11 mouse cellular contexts compared by ENCODE assay signal in genomic region chr4:140203696-140204272, GRCm38 (mm10). TPM values are rescaled to one million over a fixed set of nuclear protein-coding genes. Genes with fewer than 3 reads are reported as not detected.
DNase-seq lines count a peak whose midpoint lies in the region; ATAC-seq lines count a peak whose summit lies in the region.
"Had no signal": no experiment of that assay in that cellular context is flagged by ENCODE, and none has a peak within 500 bp of the region (broad histone marks: within the 10 kb centered on the region; RNA-seq: fewer than 3 reads in every experiment).

No protein-coding gene starts in this region.

- H3K4me1 ChIP-seq in hindbrain, embryonic 14.5 days (replicated peaks; ENCODE audit: control insufficient read depth, insufficient read depth, low read length), result peaks cover 16% of the 10 kb centered on the region; the same call in 1 of the 2 replicates
- H3K4me1 ChIP-seq in hindbrain, embryonic 10.5 days (replicated peaks), result peaks cover 28% of the 10 kb centered on the region
- H3K4me1 ChIP-seq in neural tube, embryonic 13.5 days (replicated peaks), result peaks cover 28% of the 10 kb centered on the region
- H3K4me1 ChIP-seq in neural tube, embryonic 15.5 days, result peaks cover 28% of the 10 kb centered on the region
- 0 out of 2 replicates have a peak, but pooled peaks cover 5% of the 10 kb centered on the region for H3K4me1 ChIP-seq in kidney, embryonic 14.5 days (ENCODE audit: control insufficient read depth, insufficient read depth, low read length)
- H3K4me1 ChIP-seq in limb, embryonic 10.5 days, result peaks cover under 1% of the 10 kb centered on the region; the same call in 1 of the 2 replicates
- H3K4me1 ChIP-seq: limb, embryonic 12.5 days had no signal

- H3K27ac ChIP-seq in hindbrain, embryonic 14.5 days, result no peak overlapping the region
- H3K27ac ChIP-seq in hindbrain, embryonic 10.5 days, result no peak overlapping the region
- H3K27ac ChIP-seq in neural tube, embryonic 13.5 days (replicated peaks), result peak overlapping the region; percentile 56; the same call in 1 of the 2 replicates
- H3K27ac ChIP-seq in neural tube, embryonic 15.5 days (replicated peaks), result no peak overlapping the region
- no peak overlapping the region for H3K27ac ChIP-seq in kidney, embryonic 14.5 days (ENCODE audit: low read depth, low read length)
- no peak overlapping the region for H3K27ac ChIP-seq in limb, embryonic 10.5 days
- H3K27ac ChIP-seq: limb, embryonic 12.5 days; liver, embryonic 14.5 days had no signal

- H3K36me3 ChIP-seq in hindbrain, embryonic 14.5 days (replicated peaks; ENCODE audit: control insufficient read depth, insufficient read depth), result no peaks in the 10 kb centered on the region
- H3K36me3 ChIP-seq in hindbrain, embryonic 10.5 days, result no peaks in the 10 kb centered on the region
- H3K36me3 ChIP-seq in neural tube, embryonic 13.5 days, result no peaks in the 10 kb centered on the region
- H3K36me3 ChIP-seq in neural tube, embryonic 15.5 days, result no peaks in the 10 kb centered on the region
- H3K36me3 ChIP-seq in kidney, embryonic 14.5 days (ENCODE audit: control insufficient read depth, insufficient read depth, low read length), result no peaks in the 10 kb centered on the region
- no peaks in the 10 kb centered on the region for H3K36me3 ChIP-seq in limb, embryonic 10.5 days
- H3K36me3 ChIP-seq: limb, embryonic 12.5 days had no signal

- H3K4me2 ChIP-seq in hindbrain, embryonic 14.5 days (replicated peaks), result no peak overlapping the region
- no peak overlapping the region for H3K4me2 ChIP-seq in neural tube, embryonic 13.5 days
- no peak overlapping the region for H3K4me2 ChIP-seq in neural tube, embryonic 15.5 days
- no peak overlapping the region; the same call in 1 of the 2 replicates for H3K4me2 ChIP-seq in kidney, embryonic 14.5 days (replicated peaks; ENCODE audit: low read depth, low read length)
- H3K4me2 ChIP-seq: limb, embryonic 12.5 days had no signal

- no peak for DNase-seq in hindbrain, embryonic 14.5 days (ENCODE audit: low spot score)
- no peak for DNase-seq in hindbrain, embryonic 10.5 days (ENCODE audit: low spot score)
- DNase-seq in embryo, embryonic 9.5 days (ENCODE audit: extremely low spot score), result no peak
- DNase-seq in limb, embryonic 10.5 days (ENCODE audit: low spot score), result no peak
- DNase-seq: cerebellum, adult 11-12 months; layer of hippocampus, postnatal 36 days had no signal

- H3K27me3 ChIP-seq in hindbrain, embryonic 14.5 days (ENCODE audit: control insufficient read depth, insufficient read depth, low read length), result no peaks in the 10 kb centered on the region
- 0 out of 2 replicates have a peak, but pooled peaks cover 3% of the 10 kb centered on the region for H3K27me3 ChIP-seq in hindbrain, embryonic 10.5 days (ENCODE audit: insufficient read depth, poor library complexity, severe bottlenecking)
- no peaks in the 10 kb centered on the region for H3K27me3 ChIP-seq in neural tube, embryonic 13.5 days
- no peaks in the 10 kb centered on the region for H3K27me3 ChIP-seq in neural tube, embryonic 15.5 days (replicated peaks)
- peaks cover 10% of the 10 kb centered on the region; the same call in 1 of the 2 replicates for H3K27me3 ChIP-seq in kidney, embryonic 14.5 days (ENCODE audit: control insufficient read depth, insufficient read depth, low read length)
- 0 out of 2 replicates have a peak, but pooled peaks cover 3% of the 10 kb centered on the region for H3K27me3 ChIP-seq in limb, embryonic 10.5 days (ENCODE audit: low read depth, poor library complexity, severe bottlenecking)

- no peak overlapping the region; the same call in 1 of the 2 replicates for H3K9ac ChIP-seq in hindbrain, embryonic 14.5 days
- H3K9ac ChIP-seq in neural tube, embryonic 13.5 days, result no peak overlapping the region; the same call in 1 of the 2 replicates
- no peak overlapping the region for H3K9ac ChIP-seq in neural tube, embryonic 15.5 days (replicated peaks)
- no peak overlapping the region for H3K9ac ChIP-seq in kidney, embryonic 14.5 days (ENCODE audit: low read depth, low read length)
- H3K9ac ChIP-seq: limb, embryonic 12.5 days; liver, embryonic 14.5 days had no signal

- H3K9me3 ChIP-seq in hindbrain, embryonic 14.5 days (ENCODE audit: control insufficient read depth, low read length), result no peaks in the 10 kb centered on the region
- H3K9me3 ChIP-seq in hindbrain, embryonic 10.5 days, result no peaks in the 10 kb centered on the region
- H3K9me3 ChIP-seq in neural tube, embryonic 13.5 days, result no peaks in the 10 kb centered on the region
- no peaks in the 10 kb centered on the region for H3K9me3 ChIP-seq in neural tube, embryonic 15.5 days (replicated peaks)
- no peaks in the 10 kb centered on the region for H3K9me3 ChIP-seq in kidney, embryonic 14.5 days (ENCODE audit: control insufficient read depth, low read length)
- H3K9me3 ChIP-seq in limb, embryonic 10.5 days (replicated peaks), result no peaks in the 10 kb centered on the region

- WGBS in hindbrain, embryonic 14.5 days, result 70% methylated on average over 12 of the region's 12 CpGs
- 89% methylated on average over 12 of the region's 12 CpGs for WGBS in hindbrain, embryonic 10.5 days
- 72% methylated on average over 12 of the region's 12 CpGs for WGBS in neural tube, embryonic 13.5 days
- WGBS in neural tube, embryonic 15.5 days, result 68% methylated on average over 12 of the region's 12 CpGs
- WGBS in kidney, embryonic 14.5 days, result 51% methylated on average over 12 of the region's 12 CpGs
- 93% methylated on average over 12 of the region's 12 CpGs for WGBS in limb, embryonic 10.5 days

- no peak overlapping the region for H3K4me3 ChIP-seq in hindbrain, embryonic 14.5 days (replicated peaks; ENCODE audit: low read length)
- no peak overlapping the region for H3K4me3 ChIP-seq in hindbrain, embryonic 10.5 days
- H3K4me3 ChIP-seq in neural tube, embryonic 13.5 days, result no peak overlapping the region
- H3K4me3 ChIP-seq in neural tube, embryonic 15.5 days (replicated peaks), result no peak overlapping the region
- no peak overlapping the region for H3K4me3 ChIP-seq in kidney, embryonic 14.5 days (ENCODE audit: low read length)
- H3K4me3 ChIP-seq in limb, embryonic 10.5 days, result no peak overlapping the region
- H3K4me3 ChIP-seq: limb, embryonic 12.5 days had no signal

- 0 out of 2 replicates have a peak, but pooled peaks have one; percentile 29 for ATAC-seq in hindbrain, embryonic 14.5 days (ENCODE audit: low FRiP score)
- no peak for ATAC-seq in neural tube, embryonic 13.5 days (ENCODE audit: low read depth)
- no peak for ATAC-seq in neural tube, embryonic 15.5 days (ENCODE audit: low FRiP score)
- peak; percentile 56; the same call in 1 of the 2 replicates for ATAC-seq in kidney, embryonic 14.5 days (ENCODE audit: low FRiP score, low TSS enrichment)

RNA-seq across cellular contexts. Expression of gene Igsf21, which starts 42.8 kb away (rescaled TPM):
- 64.4 and 75.1 TPM in 2 replicates for polyA plus RNA-seq in hindbrain, embryonic 14.5 days (2014; fragmentation: Nextera tagmentation; extraction: Ambion mirVana)
- 6.7 and 13.8 TPM in 2 replicates for polyA plus RNA-seq in hindbrain, embryonic 10.5 days (2016; fragmentation: Nextera tagmentation; extraction: Ambion mirVana)
- polyA plus RNA-seq in neural tube, embryonic 13.5 days (2015; fragmentation: Nextera tagmentation; extraction: Ambion mirVana), result 53.1 and 55.7 TPM in 2 replicates
- 99.6 and 116 TPM in 2 replicates for polyA plus RNA-seq in neural tube, embryonic 15.5 days (2015; fragmentation: Nextera tagmentation; extraction: Ambion mirVana)
- 0.41 and 0.91 TPM in 2 replicates for polyA plus RNA-seq in kidney, embryonic 14.5 days (2014; fragmentation: Nextera tagmentation; extraction: Ambion mirVana)
- 0.11 and 0.48 TPM in 2 replicates for polyA plus RNA-seq in limb, embryonic 10.5 days (2016; fragmentation: Nextera tagmentation; extraction: Ambion mirVana)
- polyA plus RNA-seq: limb, embryonic 12.5 days had no signal

Comparison
In these comparisons a context has a peak if more than half of its experiments do, and no peak if none do; other contexts are left out.
1. ATAC-seq: peak in hindbrain, embryonic 14.5 days (single experiment) and kidney, embryonic 14.5 days (single experiment); none in neural tube, embryonic 13.5 days (single experiment) and neural tube, embryonic 15.5 days (single experiment).